Mouse (Mus musculus) stomach, embryonic 14.5 days (tissue): ENCODE measurements around the gene Ubtf. TPM values are rescaled to one million over a fixed set of nuclear protein-coding genes. Genes with fewer than 3 reads are reported as not detected.
A peak's percentile ranks its signal among the peaks of the same experiment; 100 is the strongest.

Experiments used
- ATAC-seq: fragments of 200-750 bp; cut with Nextera tagmentation; 2 replicates; pipeline ENCODE4 v1.8.0; 2017; ENCODE audit warnings: low read depth, moderate TSS enrichment; ENCODE audit not compliant: insufficient number of reproducible peaks, insufficient read depth, low FRiP score
- H3K27ac ChIP-seq: fragments of 300-500 bp; sonication (generic); 2 replicates; pipeline ENCODE4 v1.5.1; 2014; ENCODE audit warnings: mild to moderate bottlenecking, low read length, moderate library complexity, mixed read lengths
- H3K27me3 ChIP-seq: fragments of 300-500 bp; sonication (generic); 2 replicates; pipeline ENCODE4 v1.6.1; 2014; ENCODE audit warnings: low read length, control low read depth, mixed read lengths; ENCODE audit not compliant: control insufficient read depth, insufficient read depth
- H3K36me3 ChIP-seq: fragments of 300-500 bp; sonication (generic); 2 replicates; pipeline ENCODE4 v1.6.1; 2014; ENCODE audit warnings: mild to moderate bottlenecking, control low read depth, low read length, moderate library complexity, mixed read lengths; ENCODE audit not compliant: control insufficient read depth, insufficient read depth
- H3K4me1 ChIP-seq: fragments of 300-500 bp; sonication (generic); 2 replicates; pipeline ENCODE4 v1.6.1; 2014; ENCODE audit warnings: low read length, control low read depth, mixed read lengths; ENCODE audit not compliant: control insufficient read depth, insufficient read depth
- H3K4me2 ChIP-seq: fragments of 300-500 bp; sonication (generic); replicated peaks from 2 replicates; pipeline ENCODE4 v1.6.1; 2014; ENCODE audit warnings: low read depth, low read length, control low read depth
- H3K4me3 ChIP-seq: fragments of 300-500 bp; sonication (generic); 2 replicates; pipeline ENCODE4 v1.5.1; 2014; ENCODE audit warnings: low read depth, low read length, control low read depth
- H3K9ac ChIP-seq: fragments of 300-500 bp; sonication (generic); replicated peaks from 2 replicates; pipeline ENCODE4 v1.6.1; 2014; ENCODE audit warnings: low read depth, mild to moderate bottlenecking, control low read depth, low read length, moderate library complexity, mixed read lengths
- H3K9me3 ChIP-seq: fragments of 300-500 bp; sonication (generic); 2 replicates; pipeline ENCODE4 v1.6.1; 2016; ENCODE audit warnings: low read depth, low read length, control low read depth; ENCODE audit not compliant: control insufficient read depth
- WGBS: fragments of 180-500 bp; shearing (Covaris S2); extraction: QIAGEN DNeasy Blood & Tissue Kit; methylation state at CpG from one replicate; pipeline ENCODE4 v1.1.7; 2014; 5-methylcytosine and 5-hydroxymethylcytosine counted together
- polyA plus RNA-seq: library from polyadenylated mRNA; unstranded; fragments of >200 nt; fragmentation: Nextera tagmentation; extraction: Ambion mirVana; gene quantifications from 2 replicates; pipeline ENCODE4 v1.2.1, GENCODE M21; 2014

Gene Ubtf
- polyA plus RNA-seq, 1 experiment from 2014 or later, result 77.3 TPM

- no peak for ATAC-seq
- Histone ChIP-seq H3K36me3 (no peaks in the 10 kb centered on the region), H3K27ac (no peak overlapping the region), H3K4me2 (no peak overlapping the region), H3K27me3 (no peaks in the 10 kb centered on the region), H3K4me1 (no peaks in the 10 kb centered on the region), H3K9ac (no peak overlapping the region), H3K4me3 (no peak overlapping the region), H3K9me3 (no peaks in the 10 kb centered on the region)
- WGBS, result 62% methylated on average over 4 of the region's 4 CpGs
Measured at GRCm38 (mm10) chr11:102339624-102340023, 20.1 kb upstream of the Ubtf start.

DNA sequence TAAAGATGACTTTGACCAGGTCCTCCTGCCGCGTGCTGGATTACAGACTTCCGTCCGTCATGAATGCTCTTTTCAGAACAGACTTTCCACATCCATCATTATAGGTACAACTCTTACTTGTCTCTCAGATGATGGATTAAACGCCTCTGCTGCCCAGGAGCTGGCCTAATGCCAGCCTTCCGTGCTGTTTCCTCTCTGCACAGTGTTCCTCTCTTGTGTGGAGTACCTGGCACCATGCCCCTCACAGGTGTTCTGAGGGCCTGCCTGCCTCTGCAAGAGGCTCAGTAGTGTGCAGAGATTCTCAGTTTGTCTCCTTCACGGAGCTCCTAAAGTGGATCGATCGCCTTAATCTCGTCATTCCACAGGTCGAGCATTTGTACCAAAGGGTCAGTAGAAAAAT lies 19.7 kb upstream of the Ubtf start:
- H3K27me3 ChIP-seq, result no peaks in the 10 kb centered on the region
- no peak overlapping the region for H3K4me2 ChIP-seq
- H3K9me3 ChIP-seq, result no peaks in the 10 kb centered on the region
- H3K4me1 ChIP-seq, result no peaks in the 10 kb centered on the region
- H3K27ac ChIP-seq, result no peak overlapping the region
- H3K9ac ChIP-seq, result no peak overlapping the region
- WGBS, result 53% methylated on average over 11 of the region's 11 CpGs
- no peaks in the 10 kb centered on the region for H3K36me3 ChIP-seq
- ATAC-seq, result no peak
- no peak overlapping the region for H3K4me3 ChIP-seq

GRCm38 (mm10) chr11:102338561-102338960 lies 19.0 kb upstream of the Ubtf start:
- WGBS, result 34% methylated on average over 3 of the region's 3 CpGs
- Histone ChIP-seq H3K27ac (no peak overlapping the region), H3K9ac (no peak overlapping the region), H3K4me3 (no peak overlapping the region), H3K27me3 (no peaks in the 10 kb centered on the region), H3K4me2 (no peak overlapping the region), H3K4me1 (no peaks in the 10 kb centered on the region), H3K36me3 (no peaks in the 10 kb centered on the region), H3K9me3 (no peaks in the 10 kb centered on the region)
- ATAC-seq, result no peak

DNA sequence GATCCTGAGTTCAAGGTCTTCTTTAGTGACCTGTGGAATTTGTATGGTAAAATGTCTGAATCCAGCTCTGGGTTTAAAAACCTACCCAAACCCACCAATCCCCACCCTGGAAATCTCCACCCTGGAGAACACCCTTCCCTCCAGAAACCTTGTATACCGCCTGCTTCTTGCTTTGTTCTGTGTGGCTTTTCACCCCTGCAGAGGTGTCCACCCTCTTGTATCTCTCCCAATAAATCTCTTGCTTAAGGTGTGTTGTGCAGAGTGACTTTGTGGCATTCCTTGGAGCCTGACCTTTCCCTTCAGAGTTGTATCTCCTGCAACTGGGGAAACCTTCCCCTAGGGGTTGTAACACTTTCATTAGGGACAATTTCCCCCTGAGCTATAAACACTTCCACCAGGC lies 18.4 kb upstream of the Ubtf start:
- H3K9me3 ChIP-seq, result no peaks in the 10 kb centered on the region
- H3K4me3 ChIP-seq, result no peak overlapping the region
- no peaks in the 10 kb centered on the region for H3K4me1 ChIP-seq
- no peaks in the 10 kb centered on the region for H3K36me3 ChIP-seq
- no peak overlapping the region for H3K27ac ChIP-seq
- no peak overlapping the region for H3K9ac ChIP-seq
- ATAC-seq, result no peak
- WGBS, result 58% methylated on average over 1 of the region's 1 CpGs
- no peak overlapping the region for H3K4me2 ChIP-seq
- no peaks in the 10 kb centered on the region for H3K27me3 ChIP-seq

- 87% methylated on average over 1 of the region's 1 CpGs for WGBS
- no peaks in the 10 kb centered on the region for H3K27me3 ChIP-seq
- H3K4me1 ChIP-seq, result no peaks in the 10 kb centered on the region
- no peaks in the 10 kb centered on the region for H3K36me3 ChIP-seq
- no peak overlapping the region for H3K4me3 ChIP-seq
- H3K9ac ChIP-seq, result no peak overlapping the region
- H3K4me2 ChIP-seq, result no peak overlapping the region
- H3K27ac ChIP-seq, result no peak overlapping the region
- no peak for ATAC-seq
- no peaks in the 10 kb centered on the region for H3K9me3 ChIP-seq
Measured at GRCm38 (mm10) chr11:102336191-102336590, 16.6 kb upstream of the Ubtf start.

- no peak overlapping the region for H3K4me2 ChIP-seq
- no peak overlapping the region for H3K9ac ChIP-seq
Measured at GRCm38 (mm10) chr11:102334973-102335700, 15.6 kb upstream of the Ubtf start.

DNA sequence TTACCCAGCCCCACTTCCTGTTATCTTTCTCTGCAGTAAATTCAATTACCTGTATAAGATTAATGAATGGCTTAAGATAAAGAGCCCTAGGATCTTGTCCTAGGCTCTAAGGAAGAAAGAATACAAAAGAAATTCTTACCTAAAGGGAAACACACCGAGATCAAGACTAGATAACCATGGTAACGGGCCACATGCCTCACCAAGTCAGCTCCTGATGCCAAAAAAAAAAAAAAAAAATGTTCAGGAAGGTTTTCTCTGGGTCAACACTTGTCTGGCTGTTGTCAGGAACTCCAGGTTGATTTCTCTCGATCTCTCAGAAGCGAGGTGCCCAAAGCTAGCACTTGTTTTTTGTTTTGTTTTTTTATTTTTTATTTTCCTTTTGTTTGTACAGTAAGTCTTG lies 14.5 kb upstream of the Ubtf start:
- no peaks in the 10 kb centered on the region for H3K27me3 ChIP-seq
- no peak for ATAC-seq
- no peak overlapping the region for H3K4me2 ChIP-seq
- WGBS, result 43% methylated on average over 4 of the region's 4 CpGs
- H3K36me3 ChIP-seq, result no peaks in the 10 kb centered on the region
- no peak overlapping the region for H3K9ac ChIP-seq
- H3K9me3 ChIP-seq, result no peaks in the 10 kb centered on the region
- H3K4me1 ChIP-seq, result no peaks in the 10 kb centered on the region
- H3K4me3 ChIP-seq, result no peak overlapping the region
- no peak overlapping the region for H3K27ac ChIP-seq

More at GRCm38 (mm10) chr11:102334973-102335700, 15.6 kb upstream of the Ubtf start:
- WGBS, result 32% methylated on average over 9 of the region's 9 CpGs
- 0 out of 2 replicates have a peak overlapping the region, but pooled peaks have one; percentile 15 for H3K27ac ChIP-seq
- H3K36me3 ChIP-seq, result no peaks in the 10 kb centered on the region
- no peak for ATAC-seq
- H3K27me3 ChIP-seq, result no peaks in the 10 kb centered on the region
- H3K4me1 ChIP-seq, result no peaks in the 10 kb centered on the region
- H3K9me3 ChIP-seq, result no peaks in the 10 kb centered on the region
- no peak overlapping the region for H3K4me3 ChIP-seq

DNA sequence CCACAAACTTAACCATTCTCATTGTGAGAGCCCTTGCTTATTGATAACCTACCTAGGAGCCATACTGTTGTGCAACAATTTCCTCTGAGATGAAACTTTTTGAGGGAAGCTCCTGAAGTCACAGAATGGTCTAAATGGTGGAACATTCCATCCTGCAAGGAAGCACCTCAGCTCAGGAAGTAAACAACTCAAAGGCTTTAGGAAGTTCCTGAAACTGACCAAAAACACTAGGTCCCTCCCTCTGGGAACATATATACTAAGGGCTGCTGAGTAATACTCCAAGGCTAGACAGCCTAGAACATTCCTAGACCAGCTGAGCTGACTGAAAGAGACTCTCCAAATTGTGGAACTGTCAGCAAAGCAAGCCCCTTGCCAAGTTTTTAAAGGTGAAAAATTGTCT lies 13.5 kb upstream of the Ubtf start:
- Histone ChIP-seq H3K36me3 (no peaks in the 10 kb centered on the region), H3K4me2 (no peak overlapping the region), H3K9ac (no peak overlapping the region), H3K4me3 (no peak overlapping the region), H3K4me1 (no peaks in the 10 kb centered on the region), H3K27me3 (no peaks in the 10 kb centered on the region), H3K9me3 (no peaks in the 10 kb centered on the region), H3K27ac (no peak overlapping the region)
- no peak for ATAC-seq

DNA sequence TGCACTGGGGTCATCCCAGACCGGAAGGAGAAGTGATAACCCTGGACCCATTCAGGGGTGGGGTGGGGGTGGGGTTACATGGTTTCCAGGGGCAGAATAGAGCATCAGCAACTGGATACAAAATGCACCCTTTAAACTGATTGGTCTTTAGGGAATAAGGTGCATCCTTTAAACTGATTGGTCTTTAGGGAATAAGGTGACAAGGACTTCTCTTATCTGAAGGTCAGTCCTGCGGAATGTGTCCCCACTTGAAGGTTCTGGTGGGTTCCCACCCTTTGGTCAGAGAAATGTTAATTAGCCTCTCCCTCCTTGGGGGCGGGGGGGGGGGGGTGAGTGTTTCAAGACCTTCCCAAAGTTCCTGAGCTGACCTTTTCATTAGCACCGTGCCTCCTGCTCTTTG lies 12.3 kb upstream of the Ubtf start:
- no peak overlapping the region for H3K9ac ChIP-seq
- ATAC-seq, result no peak
- no peak overlapping the region for H3K4me2 ChIP-seq
- H3K4me3 ChIP-seq, result no peak overlapping the region
- H3K27ac ChIP-seq, result no peak overlapping the region
- no peaks in the 10 kb centered on the region for H3K9me3 ChIP-seq
- 47% methylated on average over 4 of the region's 4 CpGs for WGBS
- no peaks in the 10 kb centered on the region for H3K4me1 ChIP-seq
- H3K27me3 ChIP-seq, result no peaks in the 10 kb centered on the region
- no peaks in the 10 kb centered on the region for H3K36me3 ChIP-seq
